Mouse (Mus musculus) heart, postnatal 10 days (tissue): ENCODE measurements at regions not wholly inside any gene's neighbourhood (a gene's known extent, or its start where the extent isn't known, plus 50 kb on each side); places are given as distances from the start of the nearest gene placed in this dataset.

Experiments used
- DNase-seq, 2 experiments: peaks; one replicate each; pipeline ENCODE4 v3.0.0; 2021
- intact Hi-C: fragments of 180-260 bp; cut with DNase I; formaldehyde crosslinking; loops from one replicate; pipeline ENCODE4 v1.15.1; 2025

- intact Hi-C loops: no loop called here
- DNase-seq: peak; percentile 8
Observed at GRCm38 (mm10) chr13:48316747-48317146, 55.7 kb downstream of the Id4 start.

- intact Hi-C loops: no loop called here
- peak in 1 of 2 experiments; percentile 15 for DNase-seq
Observed at GRCm38 (mm10) chr13:48317457-48317856, 56.4 kb downstream of the Id4 start.

- DNase-seq: no peak
- intact Hi-C loops: no loop called here
Observed at GRCm38 (mm10) chr13:48319001-48319400, 58.0 kb downstream of the Id4 start.

- DNase-seq: peak; percentile 34 to 39
- intact Hi-C loops: no loop called here
Observed at GRCm38 (mm10) chr13:48324290-48324718, 63.3 kb downstream of the Id4 start.

GRCm38 (mm10) chr13:48330619-48331018, 69.6 kb downstream of the Id4 start:
- intact Hi-C loops: no loop called here
- no peak for DNase-seq

GRCm38 (mm10) chr13:48336135-48336534, 75.1 kb downstream of the Id4 start:
- DNase-seq: no peak

GRCm38 (mm10) chr13:48336602-48337001, 75.6 kb downstream of the Id4 start:
- DNase-seq: no peak
- intact Hi-C loops: no loop called here

More at GRCm38 (mm10) chr13:48336135-48336534, 75.1 kb downstream of the Id4 start:
- intact Hi-C loops: no loop called here

GRCm38 (mm10) chr13:48338561-48338960, 77.5 kb downstream of the Id4 start:
- intact Hi-C loops: no loop called here

GRCm38 (mm10) chr13:48350124-48350523, 89.1 kb downstream of the Id4 start:
- DNase-seq: no peak
- intact Hi-C loops: no loop called here

More at GRCm38 (mm10) chr13:48338561-48338960, 77.5 kb downstream of the Id4 start:
- DNase-seq: no peak

- DNase-seq: no peak
- intact Hi-C loops: no loop called here
Observed at GRCm38 (mm10) chr13:48350955-48351354, 89.9 kb downstream of the Id4 start.

GRCm38 (mm10) chr13:48357118-48357517, 96.1 kb downstream of the Id4 start:
- intact Hi-C loops: no loop called here
- no peak for DNase-seq

- intact Hi-C loops: no loop called here
- DNase-seq: peak in 1 of 2 experiments; percentile 8
Observed at GRCm38 (mm10) chr13:48357640-48358039, 96.6 kb downstream of the Id4 start.

- no peak for DNase-seq
- intact Hi-C loops: no loop called here
Observed at GRCm38 (mm10) chr13:48371060-48371459, 110.0 kb downstream of the Id4 start.

- no peak for DNase-seq
- intact Hi-C loops: no loop called here
Observed at GRCm38 (mm10) chr13:48376405-48376804, 115.4 kb downstream of the Id4 start.

- no peak for DNase-seq
- intact Hi-C loops: no loop called here
Observed at GRCm38 (mm10) chr13:48383580-48384445, 122.8 kb downstream of the Id4 start.

GRCm38 (mm10) chr13:48384901-48385300, 123.9 kb downstream of the Id4 start:
- intact Hi-C loops: no loop called here
- no peak for DNase-seq

GRCm38 (mm10) chr13:48391126-48391525, 122.1 kb downstream of the Zfp169 start:
- no peak for DNase-seq
- intact Hi-C loops: no loop called here

- DNase-seq: no peak
- intact Hi-C loops: no loop called here
Observed at GRCm38 (mm10) chr13:48397761-48398160, 115.5 kb downstream of the Zfp169 start.

- DNase-seq: no peak
- intact Hi-C loops: no loop called here
Observed at GRCm38 (mm10) chr13:48398617-48399016, 114.6 kb downstream of the Zfp169 start.

- no peak for DNase-seq
Observed at GRCm38 (mm10) chr13:48402316-48402715, 110.9 kb downstream of the Zfp169 start.

GRCm38 (mm10) chr13:48422438-48423329, 90.6 kb downstream of the Zfp169 start:
- intact Hi-C loops: no loop called here
- DNase-seq: no peak

More at GRCm38 (mm10) chr13:48402316-48402715, 110.9 kb downstream of the Zfp169 start:
- intact Hi-C loops: no loop called here
